In the genomic region with DNA sequence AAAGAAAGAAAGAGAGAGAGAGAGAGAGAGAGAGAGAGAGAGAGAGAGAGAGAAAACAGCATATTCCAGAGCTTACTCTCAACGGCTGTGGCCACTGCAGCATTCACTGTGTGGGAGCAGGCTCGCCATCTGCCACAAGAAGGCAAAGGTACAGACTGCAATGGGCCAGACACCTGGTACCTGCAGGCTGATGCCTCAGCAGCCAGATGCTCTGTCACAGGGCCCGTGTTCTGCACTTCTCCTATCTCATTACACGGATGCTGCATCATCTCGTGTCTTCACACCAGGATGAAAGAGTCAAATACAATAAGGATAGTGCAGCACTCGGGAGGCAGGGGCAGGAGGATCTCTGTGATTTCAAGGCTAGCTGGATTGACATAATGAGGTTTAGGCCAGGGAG, we compare ENCODE assay signal across 16 mouse cellular contexts.
"Had no signal": no experiment of that assay in that cellular context is flagged by ENCODE, and none has a peak within 500 bp of the region (broad histone marks: within the 10 kb centered on the region; RNA-seq: fewer than 3 reads in every experiment).

No protein-coding gene starts in this region.

- H3K36me3 ChIP-seq: limb, embryonic 12.5 days; liver, embryonic 13.5 days; lung, embryonic 15.5 days; midbrain, embryonic 13.5 days; neural tube, embryonic 12.5 days had no signal

- H3K9ac ChIP-seq: limb, embryonic 12.5 days; liver, embryonic 13.5 days; liver, postnatal 0 days; lung, embryonic 15.5 days; midbrain, embryonic 13.5 days; neural tube, embryonic 12.5 days had no signal

- H3K4me2 ChIP-seq: limb, embryonic 12.5 days; liver, embryonic 13.5 days; lung, embryonic 15.5 days; midbrain, embryonic 13.5 days; neural tube, embryonic 12.5 days had no signal

- H3K27ac ChIP-seq: kidney, postnatal 0 days; limb, embryonic 12.5 days; liver, embryonic 13.5 days; lung, embryonic 15.5 days; macrophage; midbrain, embryonic 13.5 days; neural tube, embryonic 12.5 days had no signal

- H3K4me1 ChIP-seq: liver, embryonic 13.5 days; neural tube, embryonic 12.5 days had no signal

- H3K4me3 ChIP-seq: limb, embryonic 12.5 days; liver, embryonic 13.5 days; lung, embryonic 15.5 days; midbrain, embryonic 13.5 days; neural tube, embryonic 12.5 days had no signal

- ATAC-seq: liver, postnatal 0 days; midbrain, embryonic 13.5 days had no signal

- H3K27me3 ChIP-seq: limb, embryonic 12.5 days; liver, embryonic 13.5 days; lung, embryonic 15.5 days; midbrain, embryonic 13.5 days; neural tube, embryonic 12.5 days had no signal

- DNase-seq: kidney, adult 9 months; kidney, postnatal 36 days; layer of hippocampus, adult 9-11 months; layer of hippocampus, postnatal 36 days; liver; liver, embryonic 13.5 days; liver, postnatal 0 days; lung, postnatal 14 days; thymus, adult 2 months; thymus, postnatal 25 days had no signal

- H3K9me3 ChIP-seq: limb, embryonic 12.5 days; liver, embryonic 13.5 days; lung, embryonic 15.5 days; midbrain, embryonic 13.5 days; neural tube, embryonic 12.5 days had no signal
